Mouse (Mus musculus) cerebellum, adult 9-10 months (tissue): ENCODE data around the gene Smg7.
"Not testable (repeated sequence)": the region's sequence is repeated elsewhere in the genome, so short reads cannot be mapped to it uniquely, and the experiment has no call there.

Experiments used
- DNase-seq: peaks from one replicate; pipeline ENCODE4 v3.0.0; 2022

Smg7 gene

DNA sequence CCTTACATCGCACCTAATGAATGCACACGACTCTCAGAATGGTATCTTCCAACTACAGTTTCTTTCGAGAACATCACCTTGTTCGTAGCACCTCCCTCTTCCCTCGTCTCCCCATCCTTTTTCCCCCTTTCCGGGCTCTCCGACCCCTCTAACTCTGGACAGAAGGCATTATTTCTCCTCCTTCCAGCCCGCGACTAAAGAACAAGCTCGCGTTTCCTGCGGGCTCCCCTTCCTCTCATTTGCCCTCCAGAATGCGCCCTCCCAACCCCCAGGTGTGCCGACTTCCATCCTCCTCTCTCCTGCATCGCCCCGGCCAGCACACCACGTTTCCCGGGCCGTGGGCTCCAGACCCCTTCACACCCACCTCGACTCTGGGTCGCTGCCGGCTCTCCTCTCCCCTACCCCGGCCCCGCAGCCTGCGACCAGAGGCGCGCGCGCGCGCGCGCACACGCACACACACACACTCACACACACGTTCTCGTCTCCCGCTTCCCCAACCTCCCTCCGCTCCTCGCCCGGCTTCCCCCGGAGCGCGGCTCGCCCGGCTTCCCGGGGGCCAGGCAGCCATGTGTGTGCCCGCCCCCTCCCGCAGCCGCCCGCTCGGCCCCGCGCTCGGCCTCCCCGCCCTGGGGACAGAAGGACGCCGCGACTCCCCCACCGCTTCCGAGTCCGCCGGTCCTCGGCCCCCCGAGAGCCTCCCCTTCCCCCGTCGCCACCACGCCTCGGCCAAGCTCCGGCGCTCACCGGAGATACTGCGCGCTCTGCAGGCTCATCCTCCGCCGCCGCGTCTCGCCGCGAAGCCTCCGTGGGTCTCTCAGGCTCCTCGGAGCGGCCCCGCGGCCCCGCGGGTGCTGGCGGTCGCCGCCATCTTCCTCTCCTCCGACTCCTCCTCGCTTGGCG, at the start of gene Smg7:
Gene Smg7 (minus strand): TSS at position 882 of the 900 bp plus-strand sequence.
- DNase-seq, result peak; percentile 76

DNA sequence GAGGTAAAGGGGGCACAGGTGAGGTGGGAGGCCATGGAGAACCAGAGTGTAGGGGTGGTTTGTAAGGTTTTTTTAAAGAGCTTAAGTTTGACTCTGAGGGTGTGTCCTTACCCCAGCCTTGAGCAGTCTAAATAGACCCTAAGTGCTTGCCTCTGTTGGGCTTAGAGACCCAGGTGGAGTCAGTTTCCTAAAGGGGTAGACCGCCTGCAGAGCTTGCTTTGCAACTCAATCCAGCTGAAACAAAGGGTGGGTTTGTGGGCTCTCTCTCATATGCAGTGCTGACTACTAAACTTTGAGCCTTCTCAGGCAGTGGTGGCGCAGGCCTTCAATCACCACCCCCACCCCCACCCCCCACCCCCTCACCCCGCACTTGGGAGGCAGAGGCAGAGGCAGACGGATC, 40.5 kb upstream of the Smg7 start:
- no peak for DNase-seq

DNA sequence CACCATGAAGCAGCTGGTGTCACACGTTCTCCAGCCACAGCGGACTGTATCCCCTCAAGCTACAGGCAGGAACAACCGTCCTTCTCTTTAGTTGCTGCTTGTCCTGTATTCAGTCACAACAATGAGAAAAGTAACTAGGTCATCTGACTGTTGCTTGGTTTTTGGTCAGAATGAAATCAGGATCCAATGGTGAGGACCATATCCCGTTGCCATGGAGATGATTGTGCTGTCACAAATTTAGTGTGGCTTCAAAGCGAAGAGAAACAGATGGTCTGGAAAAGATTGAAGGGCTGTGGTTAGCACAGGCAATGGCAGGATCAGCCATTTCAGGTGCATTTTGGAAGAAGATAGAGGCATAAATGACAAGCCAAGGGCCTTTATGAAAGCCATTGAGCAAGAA, 33.9 kb upstream of the Smg7 start:
- no peak for DNase-seq

DNA sequence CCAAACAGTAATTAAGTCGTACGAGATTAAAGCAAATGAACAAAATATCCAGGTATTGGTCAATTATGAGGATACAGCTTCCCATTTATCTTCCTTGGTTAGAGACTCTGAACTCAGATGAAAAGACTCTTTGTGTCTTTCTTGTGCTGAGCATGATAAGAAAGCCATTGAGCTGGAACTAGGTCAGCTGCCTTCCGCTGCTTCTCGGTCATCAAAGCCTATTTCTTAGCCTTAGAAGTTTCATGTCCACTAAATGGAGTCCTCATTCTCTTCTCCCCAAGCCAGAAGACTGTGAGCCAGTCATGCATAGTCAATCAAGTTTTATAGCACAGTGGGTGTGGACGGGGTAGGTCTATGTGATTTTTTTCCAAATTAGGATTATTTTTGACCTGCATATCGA, 33.0 kb upstream of the Smg7 start:
- no peak for DNase-seq

DNA sequence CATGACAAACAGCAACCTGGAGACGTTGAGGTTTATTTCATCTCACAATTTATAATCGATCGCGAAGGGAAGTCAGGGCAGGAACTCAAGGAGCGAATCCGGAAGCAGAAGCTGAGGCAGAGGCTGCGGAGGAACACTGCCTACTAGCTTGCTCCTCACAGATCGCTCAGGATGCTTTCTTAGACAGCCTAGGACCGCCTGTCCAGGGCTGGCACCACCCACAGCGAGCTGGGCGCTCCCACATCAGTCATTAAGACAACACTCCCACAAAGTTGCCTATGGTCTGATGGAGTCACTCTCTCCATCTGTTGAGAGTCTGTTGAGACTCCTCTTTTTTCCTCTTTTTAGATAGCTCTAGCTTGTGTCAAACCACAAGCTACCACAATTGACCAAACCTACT, 31.5 kb upstream of the Smg7 start:
- no peak for DNase-seq

DNA sequence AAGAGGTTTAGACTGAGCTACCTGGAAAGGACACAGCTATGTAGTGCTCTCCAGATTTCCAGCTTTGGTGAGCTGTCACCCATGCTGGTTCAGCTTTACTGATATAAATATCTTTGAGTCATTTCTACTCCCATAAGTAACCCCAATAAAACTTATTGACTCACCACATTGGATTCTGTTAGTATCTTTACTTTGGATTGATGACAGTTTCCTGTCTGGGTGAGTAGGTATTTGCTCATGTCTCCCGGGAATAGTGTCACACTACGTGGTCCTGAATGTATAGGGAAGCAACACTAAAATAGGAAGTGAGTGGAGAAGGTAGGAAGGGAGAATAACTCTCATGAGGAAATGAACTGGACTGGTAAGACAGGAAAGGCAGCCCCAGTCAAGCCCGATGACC, 19.3 kb upstream of the Smg7 start:
- DNase-seq, result no peak

DNA sequence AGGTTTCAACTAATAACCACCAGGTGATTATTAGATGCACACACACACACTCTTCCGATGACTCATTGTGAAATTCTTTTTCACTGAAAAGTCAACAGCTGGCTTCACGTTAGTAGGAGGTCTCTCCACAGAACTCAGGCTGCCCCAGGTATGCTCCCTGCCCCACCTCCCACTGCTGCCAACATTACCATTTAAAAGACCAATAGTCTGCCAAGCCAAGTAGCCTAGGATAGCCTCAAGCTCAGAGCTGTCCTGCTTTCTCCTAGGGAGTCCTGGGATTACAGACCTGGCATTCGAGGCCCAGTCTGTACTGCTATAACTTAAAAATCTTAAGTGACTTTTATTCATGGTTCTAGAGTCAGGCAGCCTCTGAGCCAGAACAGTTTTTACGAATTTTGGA, 15.2 kb upstream of the Smg7 start:
- no peak for DNase-seq

DNA sequence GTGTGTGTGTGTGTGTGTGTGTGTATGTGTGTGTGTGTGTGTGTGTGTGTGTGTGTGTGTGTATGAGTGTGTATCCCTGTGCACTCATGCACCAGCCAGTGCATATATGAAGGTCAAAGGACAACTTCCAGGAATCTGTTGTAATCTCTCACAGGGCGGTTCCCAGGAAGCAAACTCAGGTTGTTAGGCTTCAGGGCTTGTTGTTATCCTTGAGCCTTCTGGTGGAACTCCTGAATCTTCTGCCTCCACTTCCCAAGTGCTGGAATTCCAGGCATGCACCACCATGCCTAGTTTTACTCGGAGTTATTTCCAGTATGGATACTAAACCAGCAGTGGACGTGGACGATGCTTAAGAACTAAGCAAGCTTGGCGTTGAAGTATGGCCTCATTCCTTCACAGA, 14.5 kb upstream of the Smg7 start:
- DNase-seq, result no peak

DNA sequence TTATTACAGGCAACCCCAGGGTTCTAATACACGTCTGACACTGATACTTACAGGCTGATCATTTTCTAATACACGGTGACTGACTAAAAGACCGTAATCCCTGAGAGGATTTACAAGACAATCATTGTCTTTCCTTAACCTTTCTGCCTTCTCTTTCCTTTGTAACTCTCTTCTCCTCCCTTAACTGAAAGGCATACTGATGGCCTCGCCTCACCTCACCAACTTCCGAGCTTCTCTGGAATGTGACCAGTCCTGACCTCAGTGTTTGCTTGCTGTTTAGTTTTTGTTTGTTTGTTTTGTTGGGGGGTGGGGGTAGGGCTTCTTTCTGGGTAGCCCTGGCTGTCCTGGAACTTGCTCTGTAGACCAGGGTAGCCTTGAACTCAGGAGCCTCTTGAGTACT, 13.3 kb upstream of the Smg7 start:
- DNase-seq, result no peak

DNA sequence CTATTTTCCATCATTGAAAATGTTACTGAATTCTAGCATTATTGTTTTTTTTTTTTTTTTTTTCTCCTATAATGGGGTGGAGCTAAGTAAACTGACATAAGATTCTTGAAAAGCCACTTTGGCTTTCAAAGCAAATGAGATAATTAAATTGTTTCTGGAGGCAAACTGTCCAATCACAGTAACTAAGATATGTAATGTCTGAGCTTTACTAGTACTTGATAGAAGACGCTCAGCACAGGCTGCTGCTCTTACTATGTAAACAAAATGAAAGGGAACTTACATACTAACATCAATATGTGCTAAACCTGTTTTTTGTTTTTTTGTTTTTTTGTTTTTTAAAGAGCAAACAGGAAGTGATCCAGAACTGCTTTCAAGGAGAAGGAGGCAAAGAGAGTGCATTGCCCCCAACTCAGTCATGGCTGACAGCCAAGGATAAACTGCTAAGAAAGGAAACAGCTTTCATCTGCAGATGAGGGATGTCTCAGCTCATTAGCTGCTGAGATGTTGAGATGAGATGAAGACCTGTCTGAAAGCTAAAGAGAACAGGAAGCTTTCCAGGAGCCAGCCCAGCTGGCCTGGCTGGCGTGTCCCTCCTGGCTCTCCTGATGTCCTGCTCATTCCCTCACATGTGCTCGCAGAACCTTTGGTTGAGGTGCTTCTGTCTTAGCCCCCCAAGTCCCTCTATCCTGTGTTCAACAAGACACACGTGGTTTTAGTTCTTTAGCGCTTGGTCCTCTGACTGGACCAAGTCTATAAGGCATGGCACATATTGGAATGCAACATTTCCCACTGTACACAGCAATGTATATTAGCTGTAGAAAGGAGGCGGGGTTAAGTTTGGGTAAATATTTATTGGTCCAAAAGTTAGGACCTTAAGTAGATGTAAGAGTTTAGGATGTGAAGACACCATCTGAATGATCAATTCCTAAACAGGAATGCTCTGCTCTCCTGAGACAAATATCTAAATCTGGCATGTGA, 11.3 kb upstream of the Smg7 start:
- DNase-seq, result no peak

DNA sequence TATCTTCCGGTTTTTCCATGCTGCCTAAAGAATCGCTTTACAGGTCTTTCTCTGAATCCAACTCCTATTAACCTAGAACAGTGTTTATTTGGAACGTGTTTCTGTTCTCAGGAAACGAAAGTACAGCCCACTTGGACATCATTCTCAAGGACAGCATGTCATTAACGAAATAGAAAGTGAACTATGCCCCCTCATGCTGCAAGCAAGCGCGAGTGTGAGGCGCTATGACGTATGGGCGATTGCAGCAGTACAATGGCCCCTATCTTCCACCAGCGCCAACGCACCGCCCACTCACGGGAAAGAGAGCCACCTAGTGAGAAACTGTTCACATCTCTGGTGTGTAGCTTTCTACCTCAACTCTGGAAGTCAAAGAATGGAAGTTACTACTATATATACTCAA, 2.0 kb upstream of the Smg7 start:
- DNase-seq, result peak; percentile 82

DNA sequence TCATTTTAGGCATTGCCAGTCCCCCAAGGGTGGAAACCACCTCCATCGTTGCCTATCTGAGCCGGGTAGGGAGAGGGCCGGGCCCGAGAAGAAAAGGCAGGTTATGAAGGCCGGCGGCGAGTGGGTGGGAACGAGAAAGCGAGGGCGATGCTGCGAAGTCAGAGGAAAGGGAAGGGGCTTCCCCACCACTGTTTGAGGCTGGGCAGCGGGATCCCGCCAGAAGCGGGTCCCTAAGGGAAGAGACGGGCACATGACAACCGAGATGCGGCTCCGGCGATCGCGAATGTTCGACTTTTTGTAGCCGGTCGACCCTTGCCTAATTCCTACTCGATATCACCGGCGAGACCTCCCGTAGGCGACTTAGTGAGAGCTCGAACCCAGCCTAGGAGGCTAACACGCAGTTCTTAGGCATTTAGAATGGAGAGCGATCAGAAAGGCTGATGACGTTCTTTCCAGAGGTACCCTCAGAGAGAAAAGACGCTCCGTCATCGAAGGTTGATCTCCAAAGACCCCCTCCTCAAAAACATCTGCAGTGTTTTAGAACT, 1.2 kb upstream of the Smg7 start:
- peak; percentile 71 for DNase-seq

DNA sequence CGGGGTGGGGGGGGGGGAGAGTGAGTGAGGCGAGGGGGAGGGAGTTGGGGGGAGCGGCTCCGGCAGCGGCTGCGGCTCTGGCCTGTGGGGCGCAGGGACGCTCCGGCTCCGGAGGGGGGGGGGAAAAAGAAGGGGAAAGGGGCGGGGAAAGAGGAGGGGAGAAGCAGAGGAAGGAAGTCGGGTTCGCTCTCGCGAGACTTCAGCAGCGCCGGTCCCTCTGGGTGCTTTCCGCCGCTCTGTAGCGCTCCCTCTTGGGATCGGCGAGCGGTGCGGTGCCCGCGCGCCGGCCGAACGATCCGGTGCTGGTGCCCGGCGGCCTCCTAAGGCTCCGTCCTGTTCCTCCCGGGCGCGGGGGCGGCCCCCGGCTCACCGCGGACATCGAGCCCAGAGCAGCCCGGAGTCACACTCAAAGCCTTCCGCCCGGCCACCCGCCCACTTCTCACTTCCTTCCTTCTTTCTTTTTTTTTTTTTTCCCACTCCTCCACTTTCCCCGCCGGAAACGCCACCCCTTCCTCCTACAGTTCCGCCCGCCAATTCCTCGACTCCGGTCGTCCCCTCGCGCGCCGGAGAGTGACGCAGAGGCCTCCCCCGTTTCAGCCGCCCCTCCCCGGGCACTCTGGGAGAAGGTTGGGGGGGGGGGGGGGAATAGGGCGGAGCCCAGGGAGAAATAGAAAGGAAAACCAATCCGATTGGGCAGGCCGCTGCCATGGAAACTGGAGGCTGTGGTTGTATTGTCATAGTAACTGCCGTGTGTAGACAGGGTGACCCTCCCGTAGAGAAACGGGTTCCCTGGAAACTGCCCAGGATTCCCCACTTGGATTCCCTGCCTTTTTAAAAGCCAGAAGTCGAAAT, 445 bp upstream of the Smg7 start:
- DNase-seq, result peak; percentile 96

DNA sequence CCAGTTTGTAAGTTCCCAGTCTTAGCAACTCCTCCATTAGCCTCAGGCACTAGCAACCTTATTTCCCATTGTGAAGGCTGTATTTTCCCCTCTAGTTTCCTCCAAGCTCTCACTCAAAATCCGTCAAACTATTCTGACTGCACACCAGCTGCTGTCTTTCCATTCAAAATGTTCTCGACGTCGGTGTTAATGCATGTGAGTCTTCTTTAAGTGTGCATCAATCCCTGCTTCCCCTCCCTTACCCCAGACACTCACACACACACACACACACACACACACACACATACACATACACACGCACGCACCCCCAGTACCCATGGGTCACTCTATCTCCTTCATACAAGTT, 1.1 kb downstream of the Smg7 start:
- DNase-seq, result no peak

DNA sequence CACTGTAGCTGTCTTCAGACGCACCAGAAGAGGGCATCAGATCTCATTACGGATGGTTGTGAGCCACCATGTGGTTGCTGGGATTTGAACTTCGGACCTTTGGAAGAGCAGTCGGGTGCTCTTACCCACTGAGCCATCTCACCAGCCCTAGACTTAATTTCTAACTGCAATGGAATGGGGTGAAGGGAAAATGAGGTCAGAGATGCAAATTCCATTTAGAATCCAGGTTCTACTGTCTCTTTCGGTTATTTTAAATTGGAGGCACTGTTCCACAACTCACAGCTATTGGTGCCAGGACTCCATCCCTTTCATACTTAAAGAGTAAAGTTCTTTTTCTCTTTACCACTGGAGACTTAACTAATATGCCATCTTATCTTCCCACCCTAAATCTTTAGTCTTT, 14.4 kb downstream of the Smg7 start:
- DNase-seq, result not testable (repeated sequence)

DNA sequence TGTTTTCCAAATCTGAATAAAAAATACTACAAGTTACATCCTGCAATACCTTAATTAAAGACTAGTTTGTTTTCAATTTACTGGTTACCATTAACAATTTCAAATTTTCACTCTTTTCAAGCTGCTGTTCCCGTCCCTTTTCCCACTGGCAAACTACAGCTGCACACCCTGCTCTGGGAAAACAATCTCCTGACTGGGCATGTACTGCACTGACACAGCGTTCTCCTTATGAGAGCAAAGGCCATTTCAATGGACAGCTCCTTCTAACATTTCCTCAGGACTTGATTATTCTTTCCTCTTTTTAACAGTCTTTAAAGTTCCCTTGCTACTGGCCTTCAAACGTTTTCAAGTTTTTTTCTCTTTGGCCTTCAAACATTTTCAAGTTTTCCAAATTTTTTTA, 31.4 kb downstream of the Smg7 start:
- DNase-seq, result no peak

DNA sequence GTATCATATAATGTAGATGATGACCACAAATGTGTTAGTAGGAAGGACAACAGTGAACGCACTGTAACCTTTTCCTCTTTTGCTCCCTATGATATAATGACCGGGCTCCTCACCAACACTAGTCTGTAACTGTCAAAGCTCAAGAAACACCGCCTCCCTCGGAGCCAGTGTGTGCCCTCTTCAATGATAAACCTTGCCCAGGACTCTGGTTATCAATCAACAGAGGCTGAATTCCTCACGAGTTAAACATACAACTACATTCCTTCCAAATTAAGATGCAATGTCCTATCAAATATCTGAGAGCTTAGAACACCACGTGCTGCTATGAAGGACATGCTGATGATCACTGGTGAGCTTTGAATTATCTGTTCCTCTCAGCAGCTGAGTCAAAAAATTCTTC, 32.5 kb downstream of the Smg7 start:
- no peak for DNase-seq

DNA sequence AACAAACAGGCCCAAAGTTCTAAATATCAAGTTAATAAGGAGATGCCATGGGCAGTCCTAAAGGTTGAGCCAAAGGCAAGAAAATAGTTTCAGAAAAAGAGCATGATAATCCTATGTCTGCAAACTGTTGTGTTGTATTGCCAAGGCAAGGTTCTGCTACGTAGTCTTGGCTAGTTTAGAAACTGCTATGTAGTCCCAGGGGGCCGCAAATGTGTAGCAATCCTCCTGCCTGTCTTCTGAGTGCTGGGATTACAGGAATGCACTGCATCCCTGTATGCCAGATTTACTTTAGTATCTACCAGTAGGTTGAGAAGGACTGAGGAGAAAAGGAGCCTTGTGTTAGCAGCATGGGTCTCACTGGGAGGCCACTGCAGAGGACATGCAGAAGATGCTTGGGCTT, 55.6 kb downstream of the Smg7 start:
- DNase-seq, result no peak

DNA sequence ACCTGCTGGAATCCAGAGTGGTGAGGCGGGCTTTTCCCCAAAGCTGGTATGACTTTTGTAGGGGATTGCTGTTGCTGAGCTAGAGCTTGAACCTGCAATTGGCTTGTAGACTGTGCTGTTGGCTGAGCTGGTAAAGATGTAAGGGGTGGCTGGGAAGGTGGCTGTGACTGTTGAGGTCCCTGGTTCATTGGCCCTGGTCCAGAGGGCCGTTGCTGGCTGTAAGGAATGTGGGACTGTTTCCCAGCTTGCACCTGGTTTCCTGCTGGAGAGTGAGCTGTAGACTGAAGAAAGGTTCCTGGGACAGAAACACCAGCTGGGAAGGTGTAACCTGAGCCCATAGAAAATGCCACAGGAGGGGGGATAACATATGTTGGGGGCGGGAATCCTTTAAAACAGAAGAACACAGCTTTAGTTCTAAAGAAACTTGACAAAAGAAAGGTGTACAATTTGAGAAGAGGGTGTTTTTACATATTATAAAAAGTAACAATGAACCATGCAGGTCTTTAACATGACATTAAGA, 57.2 kb downstream of the Smg7 start:
- DNase-seq, result no peak

DNA sequence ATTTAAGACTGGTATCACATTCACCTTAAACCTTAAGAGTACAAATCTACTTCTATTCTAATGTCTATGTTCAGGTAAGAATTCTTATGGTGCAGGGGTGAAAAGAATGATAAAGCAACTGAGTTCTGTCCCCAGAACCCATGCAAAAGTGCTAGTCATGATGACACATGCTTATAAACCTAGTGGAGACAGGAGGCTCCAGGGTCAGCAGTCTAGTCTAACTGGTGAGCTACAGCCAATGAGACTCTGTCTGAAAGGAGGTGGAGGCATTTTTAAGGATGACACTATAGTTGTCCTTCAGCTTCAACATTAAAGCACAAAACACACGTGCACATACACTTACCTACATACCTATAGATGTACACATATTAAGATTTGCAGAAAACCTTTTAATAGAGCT, 57.8 kb downstream of the Smg7 start:
- DNase-seq, result no peak

DNA sequence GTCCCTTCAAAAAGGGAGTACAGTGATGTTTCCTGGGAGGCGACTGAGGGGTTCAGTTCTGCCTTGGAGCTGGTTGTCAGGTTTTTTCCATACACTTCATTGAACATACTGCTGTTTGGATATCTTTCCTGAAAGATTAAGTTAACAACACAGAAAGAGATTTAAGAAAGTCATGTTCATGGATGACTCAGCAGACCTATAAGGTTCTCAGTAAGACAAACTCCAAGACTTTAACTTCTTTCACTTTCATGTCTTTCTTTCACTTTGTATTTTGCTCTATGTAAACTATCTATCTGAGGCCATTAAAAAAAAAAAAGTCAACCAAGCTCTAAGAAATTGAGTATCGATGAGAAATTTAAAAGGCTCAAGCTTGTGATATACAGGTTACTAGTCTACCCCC, 61.4 kb downstream of the Smg7 start:
- no peak for DNase-seq

DNA sequence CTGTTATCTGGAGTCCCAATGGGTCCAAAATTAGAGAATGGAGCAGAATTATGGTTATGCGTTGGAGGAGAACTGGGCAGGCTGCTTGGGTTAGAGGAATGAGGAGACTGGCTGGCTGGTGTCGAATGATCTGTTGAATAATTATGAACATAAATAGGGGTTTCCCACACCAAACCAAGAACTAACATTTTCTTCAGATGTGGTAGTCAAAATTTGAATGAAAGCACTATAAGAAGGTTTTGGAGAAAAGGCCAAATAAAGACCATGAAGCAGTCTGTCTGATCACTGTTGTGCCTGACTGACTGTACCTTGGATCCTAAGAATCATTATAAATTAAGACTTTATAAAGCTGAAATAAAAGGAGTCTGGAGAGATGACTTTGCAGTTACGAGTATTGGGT, 62.1 kb downstream of the Smg7 start:
- no peak for DNase-seq

DNA sequence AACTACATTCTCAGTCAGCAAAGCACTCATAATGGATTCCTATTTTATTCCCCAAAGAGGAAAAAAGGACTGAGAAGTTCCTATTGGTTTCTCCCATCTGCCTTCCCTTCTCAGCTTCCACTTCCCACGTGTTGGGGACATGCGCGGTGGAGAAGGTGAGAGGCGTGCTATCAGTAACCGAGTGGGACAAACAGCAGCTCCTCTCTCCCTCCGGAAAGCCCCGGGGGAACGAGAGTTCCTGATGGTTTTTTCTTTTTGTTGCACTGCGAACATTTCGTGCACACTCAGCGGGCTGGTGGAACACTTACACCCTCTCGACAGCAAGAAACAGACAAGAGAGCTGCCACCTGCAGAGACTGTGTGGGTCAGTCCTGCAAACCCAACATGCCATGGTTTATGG, 63.6 kb downstream of the Smg7 start:
- DNase-seq, result no peak
